Comparison of ENCODE assay signal across 8 mouse cellular contexts in the genomic region with DNA sequence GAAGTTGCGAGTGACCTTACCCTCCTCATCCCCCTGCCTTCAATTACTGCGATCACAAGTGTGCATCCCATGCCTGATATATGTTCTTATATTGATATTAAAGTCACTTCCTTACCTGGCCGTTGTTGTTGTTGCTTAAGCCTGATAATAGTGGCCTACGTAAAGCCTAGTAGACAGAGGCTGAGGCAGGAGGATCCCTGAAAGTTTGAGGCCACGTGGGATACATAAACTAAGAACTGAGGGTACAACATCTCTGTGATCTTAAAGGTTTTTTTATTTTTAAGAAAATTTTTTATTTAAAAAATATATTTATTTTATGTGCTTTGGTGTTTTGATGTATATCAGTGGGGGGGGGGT. TPM values are rescaled to one million over a fixed set of nuclear protein-coding genes. Genes with fewer than 3 reads are reported as not detected.
DNase-seq lines count a peak whose midpoint lies in the region; ATAC-seq lines count a peak whose summit lies in the region.

TSS of gene Ccdc8 (plus strand) at position 258 of the 357 bp plus-strand sequence.

- peak within 1 kb of the TSS; percentile 58 for H3K9ac ChIP-seq in heart, embryonic 14.5 days (ENCODE audit: low read length)

- no peaks in the 10 kb centered on the region for H3K27me3 ChIP-seq in heart, embryonic 14.5 days (ENCODE audit: control insufficient read depth, insufficient read depth, low read length)
- H3K27me3 ChIP-seq in hindbrain, embryonic 10.5 days (ENCODE audit: insufficient read depth, poor library complexity, severe bottlenecking): peaks cover 5% of the 10 kb centered on the region; the same call in 1 of the 2 replicates
- no peaks in the 10 kb centered on the region for H3K27me3 ChIP-seq in midbrain, embryonic 10.5 days (ENCODE audit: low read depth, poor library complexity, severe bottlenecking)

- 92% methylated on average over 5 of the region's 5 CpGs for WGBS in heart, embryonic 14.5 days
- WGBS in hindbrain, embryonic 10.5 days: 95% methylated on average over 5 of the region's 5 CpGs
- WGBS in midbrain, embryonic 10.5 days: 95% methylated on average over 5 of the region's 5 CpGs

- intact Hi-C loops in heart, postnatal 14 days (cut with DNase I): no loop called here

- H3K27ac ChIP-seq in heart, embryonic 14.5 days (replicated peaks in 1 of 2; ENCODE audit: control insufficient read depth in 1 of 2, insufficient read depth in 1 of 2, low read depth in 2 of 2, low read length in 2 of 2): peak within 1 kb of the TSS; percentile 91 to 93
- peak within 1 kb of the TSS; percentile 92 for H3K27ac ChIP-seq in hindbrain, embryonic 10.5 days
- peak within 1 kb of the TSS; percentile 94 for H3K27ac ChIP-seq in midbrain, embryonic 10.5 days (replicated peaks)

- H3K4me2 ChIP-seq in heart, embryonic 14.5 days (ENCODE audit: low read length): peak within 1 kb of the TSS; percentile 91

- H3K4me1 ChIP-seq in heart, embryonic 14.5 days (ENCODE audit: control insufficient read depth in 2 of 2, insufficient read depth in 2 of 2, low read length in 2 of 2): peaks cover 38 to 58% of the 10 kb centered on the region in 2 experiments
- H3K4me1 ChIP-seq in hindbrain, embryonic 10.5 days (replicated peaks): peaks cover 72% of the 10 kb centered on the region
- peaks cover 76% of the 10 kb centered on the region for H3K4me1 ChIP-seq in midbrain, embryonic 10.5 days

- peaks cover 25% of the 10 kb centered on the region for H3K36me3 ChIP-seq in heart, embryonic 14.5 days (ENCODE audit: control insufficient read depth, insufficient read depth, low read length)
- H3K36me3 ChIP-seq in hindbrain, embryonic 10.5 days: peaks cover 24% of the 10 kb centered on the region
- peaks cover 25% of the 10 kb centered on the region for H3K36me3 ChIP-seq in midbrain, embryonic 10.5 days

- H3K9me3 ChIP-seq in heart, embryonic 14.5 days (ENCODE audit: control insufficient read depth, low read length): 0 out of 2 replicates have a peak, but pooled peaks cover 2% of the 10 kb centered on the region
- H3K9me3 ChIP-seq in hindbrain, embryonic 10.5 days: peaks cover 8% of the 10 kb centered on the region
- H3K9me3 ChIP-seq in midbrain, embryonic 10.5 days (replicated peaks): peaks cover 7% of the 10 kb centered on the region; the same call in 1 of the 2 replicates

- H3K4me3 ChIP-seq in heart, embryonic 14.5 days (ENCODE audit: control insufficient read depth in 1 of 2, insufficient read depth in 1 of 2, low read depth in 1 of 2, low read length in 2 of 2): peak within 1 kb of the TSS; percentile 85 to 97
- H3K4me3 ChIP-seq in hindbrain, embryonic 10.5 days: peak within 1 kb of the TSS; percentile 66
- H3K4me3 ChIP-seq in midbrain, embryonic 10.5 days: peak within 1 kb of the TSS; percentile 72

- no peak for DNase-seq in heart, postnatal 14 days
- no peak for DNase-seq in adrenal gland, postnatal 25 days
- no peak for DNase-seq in hindbrain, embryonic 10.5 days (ENCODE audit: low spot score)
- DNase-seq in midbrain, embryonic 10.5 days (ENCODE audit: low spot score): no peak
- DNase-seq in thymus, postnatal 10 days (ENCODE audit: low spot score in 2 of 2): no peak
- no peak for DNase-seq in ovary, postnatal 36 days (ENCODE audit: low spot score)

- no peak for ATAC-seq in heart, embryonic 14.5 days (ENCODE audit: insufficient number of reproducible peaks, insufficient read depth, low FRiP score, low read depth)
- ATAC-seq in monocyte, adult 5-6 weeks (replicated peaks; ENCODE audit: insufficient number of reproducible peaks, low FRiP score, low TSS enrichment, poor library complexity, severe bottlenecking): no peak

RNA-seq across cellular contexts. Expression of gene Ccdc8, which starts in this region (rescaled TPM):
- 21.9 and 26.8 TPM in 2 replicates for polyA plus RNA-seq in heart, embryonic 14.5 days (2014; fragmentation: Nextera tagmentation; extraction: Ambion mirVana)
- total RNA-seq in heart, postnatal 14 days (2021): 10 to 100 TPM in 1 of 2 experiments, 1 to 10 TPM in 1; 9.8 to 10.3 TPM
- total RNA-seq in adrenal gland, postnatal 25 days (2021): 19.7 and 26.0 TPM in 2 replicates
- 7.3 and 13.5 TPM in 2 replicates for polyA plus RNA-seq in hindbrain, embryonic 10.5 days (2016; fragmentation: Nextera tagmentation; extraction: Ambion mirVana)
- 8.7 and 9.0 TPM in 2 replicates for polyA plus RNA-seq in midbrain, embryonic 10.5 days (2016; fragmentation: Nextera tagmentation; extraction: Ambion mirVana)
- 0.10 to 0.38 TPM in 2 of 3 replicates, not detected in the other for total RNA-seq in monocyte, adult 5-6 weeks (2017)
